Mouse (Mus musculus) liver, adult 2 months (tissue): ENCODE measurements around the gene Ankrd11. TPM values are rescaled to one million over a fixed set of nuclear protein-coding genes. Genes with fewer than 3 reads are reported as not detected.

ENCODE experiments used
- DNase-seq: peaks from one replicate; pipeline ENCODE4 v3.0.0-alpha.2; 2011; ENCODE audit warnings: low read depth, low spot score; ENCODE audit errors: extremely low read depth
- H3K27ac ChIP-seq: fragments of 200-500 bp; replicated peaks from 2 replicates; pipeline ENCODE4 v1.5.1; 2012; ENCODE audit warnings: low read depth, mild to moderate bottlenecking, control low read depth, inconsistent platforms, low read length; ENCODE audit not compliant: insufficient read depth
- H3K27me3 ChIP-seq: fragments of 200-500 bp; 2 replicates; pipeline ENCODE4 v1.6.1; 2012; ENCODE audit warnings: mild to moderate bottlenecking, moderate library complexity, low read length, inconsistent platforms; ENCODE audit not compliant: control insufficient read depth, insufficient read depth
- H3K36me3 ChIP-seq: fragments of 200-500 bp; 2 replicates; pipeline ENCODE4 v1.6.1; 2012; ENCODE audit warnings: low read length, inconsistent platforms; ENCODE audit not compliant: control insufficient read depth, insufficient read depth
- H3K4me1 ChIP-seq: fragments of 200-500 bp; 2 replicates; pipeline ENCODE4 v1.6.1; 2011; ENCODE audit warnings: low read length; ENCODE audit not compliant: control insufficient read depth, insufficient read depth
- H3K4me3 ChIP-seq: fragments of 200-500 bp; 2 replicates; pipeline ENCODE4 v1.5.1; 2011; ENCODE audit warnings: low read depth, mild to moderate bottlenecking, control low read depth, low read length, moderate library complexity; ENCODE audit not compliant: insufficient read depth
- H3K79me2 ChIP-seq: fragments of 200-500 bp; 2 replicates; pipeline ENCODE4 v1.6.1; 2012; ENCODE audit warnings: inconsistent platforms, mild to moderate bottlenecking, low read length, moderate library complexity; ENCODE audit not compliant: control insufficient read depth, insufficient read depth
- H3K9ac ChIP-seq: fragments of 200-500 bp; 2 replicates; pipeline ENCODE4 v1.6.1; 2012; ENCODE audit warnings: low read depth, mild to moderate bottlenecking, control low read depth, inconsistent platforms, low read length
- CTCF ChIP-seq: fragments of 200-500 bp; IDR thresholded peaks from 2 replicates; pipeline ENCODE4 v1.5.1; 2011; ENCODE audit warnings: low read depth, low read length, control low read depth
- POLR2A ChIP-seq: fragments of 200-500 bp; IDR thresholded peaks from 2 replicates; pipeline ENCODE4 v1.6.1; 2011; ENCODE audit warnings: low read length, control low read depth; ENCODE audit not compliant: insufficient read depth; ENCODE audit errors: extremely low read depth
- WGBS: fragments of 180-500 bp; shearing (Covaris S2); methylation state at CpG from one replicate; pipeline ENCODE4 v1.1.7; 2018; 5-methylcytosine and 5-hydroxymethylcytosine counted together
- polyA plus RNA-seq: library from polyadenylated mRNA; depleted of rRNA; stranded (reverse); fragments of >200 nt; gene quantifications from 2 replicates; pipeline ENCODE4 v1.2.3, GENCODE M21; 2012
- total RNA-seq: library from RNA; depleted of rRNA; stranded (reverse); fragments of >200 nt; gene quantifications from 2 replicates; pipeline ENCODE4 v1.2.3, GENCODE M21; 2014

The Ankrd11 gene
- total and polyA plus RNA-seq, 2 experiments, result 22.1 to 28.3 TPM

GRCm38 (mm10) chr8:123027786-123028185 lies 14.3 kb downstream of the Ankrd11 start:
- DNase-seq, result no peak
- H3K9ac ChIP-seq, result no peak overlapping the region
- H3K79me2 ChIP-seq, result peaks cover 67% of the 10 kb centered on the region
- no peak overlapping the region for H3K4me3 ChIP-seq
- H3K27me3 ChIP-seq, result no peaks in the 10 kb centered on the region
- 88% methylated on average over 8 of the region's 8 CpGs for WGBS
- no peak overlapping the region for H3K27ac ChIP-seq
- peaks cover 23% of the 10 kb centered on the region for H3K4me1 ChIP-seq
- TF ChIP-seq POLR2A, result no peak
- TF ChIP-seq CTCF, result no peak
- H3K36me3 ChIP-seq, result no peaks in the 10 kb centered on the region

- Histone ChIP-seq H3K27ac (0 out of 2 replicates have a peak overlapping the region, but pooled peaks have one; percentile 0), H3K4me1 (peaks cover 15% of the 10 kb centered on the region), H3K27me3 (no peaks in the 10 kb centered on the region), H3K36me3 (no peaks in the 10 kb centered on the region), H3K79me2 (peaks cover 58% of the 10 kb centered on the region), H3K4me3 (no peak overlapping the region), H3K9ac (no peak overlapping the region)
- DNase-seq, result no peak
- TF ChIP-seq CTCF (no peak), POLR2A (no peak)
- WGBS, result 79% methylated on average over 3 of the region's 3 CpGs
Measured at GRCm38 (mm10) chr8:123025951-123026351, 16.1 kb downstream of the Ankrd11 start.

- Histone ChIP-seq H3K27ac (peak overlapping the region; percentile 29; the same call in 1 of the 2 replicates), H3K36me3 (no peaks in the 10 kb centered on the region), H3K9ac (no peak overlapping the region), H3K27me3 (no peaks in the 10 kb centered on the region), H3K79me2 (peaks cover 55% of the 10 kb centered on the region), H3K4me1 (peaks cover 20% of the 10 kb centered on the region), H3K4me3 (no peak overlapping the region)
- WGBS, result 95% methylated on average over 2 of the region's 2 CpGs
- DNase-seq, result peak; percentile 62
- TF ChIP-seq POLR2A, result no peak
- TF ChIP-seq CTCF, result no peak
Measured at GRCm38 (mm10) chr8:123024226-123024625, 17.9 kb downstream of the Ankrd11 start.

GRCm38 (mm10) chr8:123022727-123023126 lies 19.4 kb downstream of the Ankrd11 start:
- H3K27ac ChIP-seq, result peak overlapping the region; percentile 16; the same call in 1 of the 2 replicates
- TF ChIP-seq POLR2A (no peak), CTCF (no peak)
- no peak for DNase-seq
- H3K36me3 ChIP-seq, result no peaks in the 10 kb centered on the region
- H3K79me2 ChIP-seq, result peaks cover 55% of the 10 kb centered on the region
- no peak overlapping the region for H3K9ac ChIP-seq
- H3K4me1 ChIP-seq, result peaks cover 31% of the 10 kb centered on the region
- H3K27me3 ChIP-seq, result no peaks in the 10 kb centered on the region
- WGBS, result 79% methylated on average over 3 of the region's 3 CpGs
- no peak overlapping the region for H3K4me3 ChIP-seq

GRCm38 (mm10) chr8:123021259-123021658 lies 20.8 kb downstream of the Ankrd11 start:
- H3K4me3 ChIP-seq, result no peak overlapping the region
- WGBS, result 28% methylated on average over 1 of the region's 1 CpGs

GRCm38 (mm10) chr8:123020859-123021258 lies 21.2 kb downstream of the Ankrd11 start:
- peaks cover 57% of the 10 kb centered on the region for H3K79me2 ChIP-seq
- DNase-seq, result peak; percentile 79
- no peaks in the 10 kb centered on the region for H3K27me3 ChIP-seq
- TF ChIP-seq POLR2A, result no peak
- no peak for TF ChIP-seq CTCF
- H3K36me3 ChIP-seq, result peaks cover 2% of the 10 kb centered on the region; the same call in 1 of the 2 replicates
- WGBS, result 35% methylated on average over 2 of the region's 2 CpGs
- peak overlapping the region; percentile 61 for H3K27ac ChIP-seq
- H3K4me1 ChIP-seq, result peaks cover 37% of the 10 kb centered on the region
- no peak overlapping the region for H3K9ac ChIP-seq
- no peak overlapping the region for H3K4me3 ChIP-seq

More at GRCm38 (mm10) chr8:123021259-123021658, 20.8 kb downstream of the Ankrd11 start:
- H3K79me2 ChIP-seq, result peaks cover 57% of the 10 kb centered on the region
- peak overlapping the region; percentile 28 for H3K27ac ChIP-seq
- DNase-seq, result peak; percentile 81
- H3K36me3 ChIP-seq, result peaks cover 2% of the 10 kb centered on the region; the same call in 1 of the 2 replicates
- no peak for TF ChIP-seq POLR2A
- no peak for TF ChIP-seq CTCF
- no peaks in the 10 kb centered on the region for H3K27me3 ChIP-seq
- H3K9ac ChIP-seq, result no peak overlapping the region
- H3K4me1 ChIP-seq, result peaks cover 35% of the 10 kb centered on the region
